Mouse (Mus musculus): ENCODE measurements around the gene Rnf224.

Gene Rnf224

GRCm38 (mm10) chr2:25255284-25255779 is 18.7 kb upstream of the Rnf224 start, which contains the start of gene Tmem203:
Gene Tmem203, plus strand, starts transcription at chr2:25255439.
- no peak for DNase-seq (ENCODE audit: low spot score)

GRCm38 (mm10) chr2:25252331-25252730 is 15.7 kb upstream of the Rnf224 start:
- DNase-seq (ENCODE audit: low spot score) = no peak

GRCm38 (mm10) chr2:25246183-25247072 is 9.8 kb upstream of the Rnf224 start, which contains the start of gene AL732309.1:
Gene AL732309.1, minus strand, starts transcription at chr2:25246863.
- no peak for DNase-seq (ENCODE audit: low spot score)

GRCm38 (mm10) chr2:25244144-25244543 is 7.6 kb upstream of the Rnf224 start:
- no peak for DNase-seq (ENCODE audit: low spot score)

- DNase-seq (ENCODE audit: low spot score) = no peak
Observed at GRCm38 (mm10) chr2:25243342-25243741, 6.8 kb upstream of the Rnf224 start.

- DNase-seq (ENCODE audit: low spot score) = no peak
Observed at GRCm38 (mm10) chr2:25242101-25242506, 5.5 kb upstream of the Rnf224 start, which contains the start of the genes Rnf208 and Cysrt1. Gene Rnf208, plus strand, starts transcription at chr2:25242255. Gene Cysrt1, minus strand, starts transcription at chr2:25242452.

GRCm38 (mm10) chr2:25241438-25241775 is 4.8 kb upstream of the Rnf224 start:
- no peak for DNase-seq (ENCODE audit: low spot score)

- no peak for DNase-seq (ENCODE audit: low spot score)
Observed at GRCm38 (mm10) chr2:25240723-25241437, 4.3 kb upstream of the Rnf224 start.

GRCm38 (mm10) chr2:25240310-25240709 is 3.7 kb upstream of the Rnf224 start:
- no peak for DNase-seq (ENCODE audit: low spot score)

- DNase-seq (ENCODE audit: low spot score) = no peak
Observed at GRCm38 (mm10) chr2:25239766-25240165, 3.2 kb upstream of the Rnf224 start.

- no peak for DNase-seq (ENCODE audit: low spot score)
Observed at GRCm38 (mm10) chr2:25238106-25238505, 1.5 kb upstream of the Rnf224 start.

- no peak for DNase-seq (ENCODE audit: low spot score)
Observed at GRCm38 (mm10) chr2:25237522-25237921, 935 bp upstream of the Rnf224 start.

- DNase-seq (ENCODE audit: low spot score) = no peak
Observed at GRCm38 (mm10) chr2:25234551-25235220, 1.9 kb downstream of the Rnf224 start.

- no peak for DNase-seq (ENCODE audit: low spot score)
Observed at GRCm38 (mm10) chr2:25234050-25234449, 2.5 kb downstream of the Rnf224 start, which contains the start of gene Slc34a3. Gene Slc34a3, minus strand, starts transcription at chr2:25234364.

GRCm38 (mm10) chr2:25233421-25233820 is 3.2 kb downstream of the Rnf224 start:
- no peak for DNase-seq (ENCODE audit: low spot score)

GRCm38 (mm10) chr2:25231038-25231437 is 5.5 kb downstream of the Rnf224 start:
- no peak for DNase-seq (ENCODE audit: low spot score)

- DNase-seq (ENCODE audit: low spot score) = no peak
Observed at GRCm38 (mm10) chr2:25230581-25230980, 6.0 kb downstream of the Rnf224 start.

- no peak for DNase-seq (ENCODE audit: low spot score)
Observed at GRCm38 (mm10) chr2:25229582-25229981, 7.0 kb downstream of the Rnf224 start.

GRCm38 (mm10) chr2:25228995-25229530 is 7.5 kb downstream of the Rnf224 start:
- no peak for DNase-seq (ENCODE audit: low spot score)

GRCm38 (mm10) chr2:25228431-25228889 is 8.1 kb downstream of the Rnf224 start:
- peak; percentile 79 for DNase-seq (ENCODE audit: low spot score)

- no peak for DNase-seq (ENCODE audit: low spot score)
Observed at GRCm38 (mm10) chr2:25227406-25227805, 9.2 kb downstream of the Rnf224 start.

- DNase-seq (ENCODE audit: low spot score) = peak; percentile 26
Observed at GRCm38 (mm10) chr2:25226864-25227263, 9.7 kb downstream of the Rnf224 start.

All from layer of hippocampus, adult 9-10 months (tissue).